Mouse (Mus musculus) c-Kit-positive CD71-positive TER-119-positive erythroid progenitor cells, embryonic 14.5 days (primary cell): ENCODE results near the gene Casz1.

Source experiments
- DNase-seq: peaks from one replicate; pipeline ENCODE4 v3.0.0-alpha.2; 2013; ENCODE audit warnings: low spot score

Gene Casz1

DNA sequence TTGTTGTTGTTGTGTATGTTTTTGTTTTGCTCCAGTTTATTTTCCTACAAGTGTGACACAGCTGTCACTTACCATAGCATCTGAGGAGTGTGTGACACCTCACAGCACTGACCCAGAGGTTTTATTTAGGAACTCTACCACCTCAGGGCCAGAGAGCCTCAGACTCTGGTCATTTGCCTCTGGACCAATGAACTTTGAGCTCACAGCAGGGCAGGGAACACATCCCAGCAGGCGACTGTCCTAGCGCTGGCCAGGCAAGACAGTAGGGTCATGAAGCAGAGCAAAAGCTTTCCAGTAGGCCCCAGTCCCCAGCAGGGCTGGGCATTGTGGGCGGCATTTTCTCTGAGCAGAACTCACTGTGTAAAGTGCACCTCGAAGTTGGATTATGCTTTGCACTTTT lies 1.2 kb upstream of the Casz1 start:
- DNase-seq, result no peak

GRCm38 (mm10) chr4:148803636-148804035 lies 593 bp upstream of the Casz1 start:
- DNase-seq, result no peak

DNA sequence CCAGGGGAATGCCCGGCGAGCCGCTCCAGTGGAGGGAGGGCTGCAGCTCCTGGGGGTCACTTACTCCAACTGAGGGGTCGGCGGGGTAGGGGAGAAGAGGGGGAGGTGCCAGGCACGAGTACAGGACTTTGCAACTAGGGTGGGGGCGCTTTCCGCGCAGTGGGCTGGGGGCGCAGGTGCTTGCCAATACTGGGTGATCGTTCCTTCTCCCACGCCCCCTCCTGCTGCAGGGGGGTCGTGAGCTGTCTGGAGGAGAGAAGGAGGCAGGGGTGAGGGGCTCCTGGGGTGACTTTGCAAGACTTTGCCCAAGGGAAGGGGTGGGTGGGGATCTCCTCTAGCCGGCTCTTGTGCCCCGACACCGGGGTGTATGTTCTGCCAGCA lies 541 bp downstream of the Casz1 start:
- DNase-seq, result no peak

- DNase-seq, result no peak
These were observed 1.1 kb downstream of the Casz1 start for GRCm38 (mm10) chr4:148805161-148805810.

DNA sequence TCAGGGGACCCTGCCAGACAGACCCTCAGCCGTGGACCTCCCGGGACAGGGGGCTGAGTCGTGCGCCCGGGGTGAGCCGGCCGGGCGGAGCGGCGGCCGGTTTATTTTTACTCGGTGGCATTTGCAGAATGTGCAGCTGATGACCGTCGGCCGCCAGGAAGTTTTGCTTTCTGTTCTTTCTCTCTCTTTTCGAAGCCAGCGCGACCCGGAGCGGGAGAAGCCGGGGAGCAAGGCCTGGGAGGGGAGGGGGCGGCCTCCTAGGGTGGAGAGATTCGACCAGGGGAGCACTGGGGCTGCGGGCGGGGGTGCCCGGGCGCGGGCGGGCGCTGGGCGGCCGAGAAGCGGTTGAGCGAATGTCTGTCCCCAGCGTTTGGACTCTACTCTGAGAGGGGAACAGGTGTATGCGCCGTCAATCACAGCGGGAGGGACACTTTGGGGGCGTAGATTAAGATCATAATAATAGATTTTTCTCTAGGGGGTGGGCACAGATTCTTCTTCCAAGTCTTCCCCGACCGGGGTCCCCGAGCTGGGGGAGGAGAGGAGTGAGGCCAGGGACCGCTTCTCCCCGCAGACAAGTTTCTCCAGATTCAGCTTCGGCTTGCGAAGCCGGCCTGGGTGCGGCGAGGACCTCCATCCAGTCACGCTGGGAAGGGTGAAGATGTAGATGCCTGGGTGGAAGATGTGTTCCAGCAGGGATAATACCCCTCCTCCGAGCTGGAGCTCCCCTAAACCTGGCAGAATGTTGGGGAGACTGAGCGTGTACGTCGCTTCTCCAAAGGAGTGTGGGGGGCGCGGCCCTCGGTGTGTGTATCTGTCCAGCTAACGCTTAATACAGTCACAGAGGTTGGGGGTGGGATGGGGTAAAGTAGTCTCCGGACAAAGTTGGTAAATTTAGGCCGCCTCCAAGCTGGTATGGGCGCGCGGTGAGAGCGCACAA lies 1.9 kb downstream of the Casz1 start:
- DNase-seq, result no peak

DNA sequence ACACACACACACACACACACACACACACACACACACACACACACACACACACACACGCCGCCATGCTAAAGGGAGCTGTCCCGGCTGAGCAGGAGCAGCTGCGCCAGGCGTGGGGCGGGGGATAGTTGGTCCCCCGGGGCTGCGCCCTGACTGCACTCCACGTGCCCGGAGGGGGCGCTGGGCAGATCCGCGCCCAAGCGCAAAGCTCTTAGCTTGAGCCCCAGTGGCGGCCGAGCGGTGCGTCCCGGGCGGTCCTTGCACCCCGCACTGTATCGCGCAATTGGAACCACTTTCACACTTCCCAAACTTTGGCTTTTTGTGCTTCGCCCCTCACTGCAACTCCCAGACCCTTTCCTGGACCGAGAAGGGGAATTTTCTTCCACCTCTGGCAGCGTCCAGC lies 2.6 kb downstream of the Casz1 start:
- no peak for DNase-seq

DNA sequence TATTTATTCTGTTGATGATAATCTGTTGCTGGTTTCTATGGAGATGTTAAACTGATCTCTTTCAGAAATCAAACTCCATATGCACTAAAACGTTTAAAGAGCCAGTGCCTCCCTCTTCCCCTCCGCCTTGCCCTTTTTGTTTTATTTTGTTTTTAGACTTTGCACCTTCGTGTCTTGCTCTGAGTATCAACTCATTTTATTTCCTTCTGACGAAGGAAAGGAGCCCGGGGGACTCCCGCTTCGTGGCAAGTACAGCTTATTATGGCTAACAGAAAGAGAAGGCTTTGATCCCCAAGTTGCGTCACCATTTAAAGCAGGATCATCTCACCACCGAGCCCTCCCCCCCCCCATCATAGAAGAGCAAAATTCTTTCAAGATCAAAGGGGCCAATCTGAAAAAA lies 3.2 kb downstream of the Casz1 start:
- DNase-seq, result no peak

- DNase-seq, result no peak
These were observed 4.6 kb downstream of the Casz1 start for GRCm38 (mm10) chr4:148808839-148809238.

- DNase-seq, result no peak
These were observed 6.5 kb downstream of the Casz1 start for GRCm38 (mm10) chr4:148810706-148811105.

DNA sequence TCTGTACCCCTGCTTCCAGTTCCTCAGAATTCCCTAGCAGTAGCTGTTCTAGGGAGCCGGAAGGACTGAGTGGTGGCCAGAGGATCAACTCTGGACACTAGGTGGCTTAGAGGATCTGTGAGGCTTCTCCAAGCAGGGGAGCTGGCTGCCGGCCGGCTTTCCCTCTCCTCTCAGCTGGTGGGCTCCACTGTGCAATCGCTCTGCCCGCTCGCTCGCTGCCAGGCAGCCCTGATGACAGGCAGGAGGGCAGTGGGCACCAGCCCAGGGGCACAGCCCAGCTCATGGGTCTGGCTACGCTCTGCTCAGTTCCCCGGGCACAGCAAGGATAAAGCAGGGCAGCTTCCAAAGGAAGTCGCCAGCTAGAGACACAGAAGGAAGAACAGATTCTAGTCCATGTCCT lies 7.7 kb downstream of the Casz1 start:
- no peak for DNase-seq

DNA sequence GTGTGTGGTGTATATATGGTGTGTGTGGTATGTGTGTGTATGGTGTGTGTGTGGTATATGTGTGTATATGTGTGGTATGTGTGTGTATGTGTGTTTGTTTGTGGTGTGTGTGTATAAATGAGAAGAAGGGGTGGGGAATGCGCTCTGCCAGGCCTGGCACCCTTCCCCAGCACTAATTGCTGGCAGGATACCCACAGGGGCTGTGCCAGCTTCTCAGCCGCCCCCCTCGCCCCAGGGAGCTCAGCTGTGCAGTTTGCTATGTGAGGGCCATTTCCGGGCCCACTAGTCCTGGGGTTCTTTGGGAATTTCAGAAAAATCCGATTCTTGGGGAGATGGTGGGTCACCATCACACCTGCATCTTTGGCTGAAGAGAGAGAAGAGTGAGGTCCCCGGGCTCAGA lies 9.0 kb downstream of the Casz1 start:
- DNase-seq, result no peak

GRCm38 (mm10) chr4:148816556-148816955 lies 12.3 kb downstream of the Casz1 start:
- DNase-seq, result no peak

GRCm38 (mm10) chr4:148818161-148818560 lies 13.9 kb downstream of the Casz1 start:
- no peak for DNase-seq

DNA sequence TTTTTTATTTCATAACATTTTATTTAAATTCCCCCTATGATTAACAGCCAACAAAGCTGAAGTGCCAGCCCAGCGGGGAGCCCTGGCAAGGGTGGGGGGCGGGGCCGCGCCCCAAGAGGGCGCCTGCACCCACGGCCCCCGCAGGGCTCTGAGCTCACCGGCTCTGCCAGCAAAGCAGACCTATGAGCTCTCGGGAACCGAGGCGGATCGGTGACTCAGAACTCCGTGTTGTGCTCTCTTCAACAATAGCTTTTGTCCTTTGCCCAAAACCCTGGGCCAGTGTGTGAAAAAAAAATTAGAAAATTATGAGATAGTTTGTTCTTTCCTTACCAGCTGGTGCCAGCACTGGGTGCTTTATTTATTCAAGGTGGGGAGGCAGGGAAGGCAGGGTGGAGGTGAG lies 15.9 kb downstream of the Casz1 start:
- no peak for DNase-seq

- DNase-seq, result no peak
These were observed 19.1 kb downstream of the Casz1 start for GRCm38 (mm10) chr4:148823281-148823680.

DNA sequence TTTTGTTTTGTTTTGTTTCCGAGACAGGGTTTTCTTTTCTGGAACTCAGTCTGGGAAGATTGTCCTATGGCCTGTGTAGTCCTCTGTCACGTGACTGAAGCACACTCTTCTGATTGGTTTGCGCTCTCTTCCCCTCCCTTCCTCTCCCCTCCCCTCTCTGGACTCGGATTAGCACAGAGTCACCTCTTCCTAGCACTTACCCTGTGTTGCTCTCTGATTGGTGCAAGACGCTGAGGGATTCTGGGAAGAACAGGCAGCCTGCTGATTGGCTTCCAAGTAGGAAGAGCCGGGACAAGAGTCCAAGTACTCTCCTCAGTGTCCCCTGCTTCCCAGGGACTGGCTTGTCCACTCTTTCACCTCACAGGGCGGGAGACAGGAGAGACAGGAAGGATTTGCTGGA lies 26.1 kb downstream of the Casz1 start:
- DNase-seq, result no peak

DNA sequence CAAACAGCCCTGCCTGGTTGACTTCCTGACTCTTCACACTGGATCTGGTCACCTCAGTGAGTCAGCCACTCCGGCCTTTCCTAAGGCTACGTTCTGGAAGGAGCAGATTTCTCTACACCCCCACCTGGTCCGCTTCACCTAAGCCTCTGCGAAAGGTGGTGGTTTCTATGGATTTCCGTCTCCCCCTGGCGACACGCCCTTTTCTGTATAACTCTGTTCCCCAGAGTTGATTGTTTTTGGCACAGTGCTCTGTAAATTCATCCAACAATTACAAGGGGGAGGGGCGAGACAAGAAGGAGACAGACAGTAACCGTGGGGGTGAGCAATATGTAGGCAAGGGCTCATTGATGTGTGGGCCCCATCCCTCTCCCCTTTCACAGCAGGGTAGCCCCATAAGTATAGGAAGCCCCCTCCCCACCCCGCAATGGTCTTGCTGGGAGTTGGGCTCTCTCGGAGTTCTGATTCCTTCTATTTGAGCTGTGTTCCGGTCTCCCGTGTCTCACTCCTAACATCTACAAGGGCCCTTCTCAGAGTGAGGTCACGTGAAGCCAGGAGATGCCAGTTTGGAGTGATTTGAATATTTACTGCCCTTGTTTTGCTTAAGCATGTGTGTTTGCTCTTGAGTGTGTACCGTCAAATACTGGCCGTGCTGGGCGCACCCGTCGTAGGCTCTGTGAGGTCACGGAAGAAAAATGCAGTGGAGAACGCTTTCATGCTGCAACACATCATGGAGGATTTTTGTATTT lies 29.2 kb downstream of the Casz1 start:
- no peak for DNase-seq

- no peak for DNase-seq
These were observed 32.2 kb downstream of the Casz1 start for GRCm38 (mm10) chr4:148836391-148836790.

GRCm38 (mm10) chr4:148837046-148837445 lies 32.8 kb downstream of the Casz1 start:
- no peak for DNase-seq

GRCm38 (mm10) chr4:148837644-148838043 lies 33.4 kb downstream of the Casz1 start:
- DNase-seq, result no peak

DNA sequence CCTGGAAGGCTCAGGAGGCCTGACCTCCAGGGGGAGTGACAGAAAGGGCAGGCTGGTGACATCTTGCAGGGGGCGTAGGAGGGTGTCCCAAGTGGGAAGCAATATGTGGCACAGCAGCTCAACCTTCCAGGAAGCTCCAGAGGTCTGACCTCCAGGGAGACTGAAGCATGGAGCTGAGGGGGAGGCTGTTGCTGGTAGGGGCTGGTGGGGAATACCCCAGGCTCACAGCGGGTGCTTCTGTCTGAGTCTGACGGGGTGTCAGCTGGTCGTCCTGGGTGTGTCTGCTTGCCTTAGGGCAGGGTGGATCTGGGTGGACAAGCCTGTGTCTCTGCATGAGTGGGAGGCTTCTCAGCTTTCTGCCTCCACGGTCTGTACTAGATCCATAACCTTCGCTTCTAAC lies 38.1 kb downstream of the Casz1 start:
- no peak for DNase-seq

- no peak for DNase-seq
These were observed 40.7 kb downstream of the Casz1 start for GRCm38 (mm10) chr4:148844921-148845320.

GRCm38 (mm10) chr4:148846203-148846602 lies 42.0 kb downstream of the Casz1 start:
- no peak for DNase-seq
